In genomic region chr5:42777120-42777910, GRCm38 (mm10) we compare ENCODE assay signal across 18 mouse cellular contexts.
DNase-seq lines count a peak whose midpoint lies in the region; ATAC-seq lines count a peak whose summit lies in the region.
"Had no signal": no experiment of that assay in that cellular context is flagged by ENCODE, and none has a peak within 500 bp of the region (broad histone marks: within the 10 kb centered on the region; RNA-seq: fewer than 3 reads in every experiment).

No protein-coding gene starts in this region.

- no peak overlapping the region for H3K9ac ChIP-seq in forebrain, embryonic 12.5 days
- H3K9ac ChIP-seq: embryonic facial prominence, embryonic 13.5 days had no signal

- 54% methylated on average over 8 of the region's 8 CpGs for WGBS in forebrain, embryonic 12.5 days

- ATAC-seq in forebrain, embryonic 12.5 days (ENCODE audit: low FRiP score), result peak; percentile 77
- no peak for ATAC-seq in inflammation-experienced regulatory T-cells, adult 6 months
- ATAC-seq: activated CD4-positive, CD25-positive, alpha-beta regulatory T cell, adult 4 months had no signal

- H3K27ac ChIP-seq in forebrain, embryonic 12.5 days, result no peak overlapping the region; the same call in 1 of the 2 replicates
- H3K27ac ChIP-seq: embryonic facial prominence, embryonic 13.5 days; gastrocnemius, adult 2 months had no signal

- no peak overlapping the region for H3K4me3 ChIP-seq in forebrain, embryonic 12.5 days (replicated peaks)
- H3K4me3 ChIP-seq: embryonic facial prominence, embryonic 13.5 days; gastrocnemius, adult 2 months; megakaryocyte, embryonic 14.5 days had no signal

- no peaks in the 10 kb centered on the region for H3K9me3 ChIP-seq in forebrain, embryonic 12.5 days
- H3K9me3 ChIP-seq: embryonic facial prominence, embryonic 13.5 days had no signal

- H3K4me1 ChIP-seq in forebrain, embryonic 12.5 days, result no peaks in the 10 kb centered on the region
- H3K4me1 ChIP-seq: embryonic facial prominence, embryonic 13.5 days; megakaryocyte, embryonic 14.5 days had no signal

- intact Hi-C loops in left cerebral cortex, postnatal 4 days (cut with DNase I), result no loop called here

- DNase-seq in layer of hippocampus, adult 11-12 months (ENCODE audit: low spot score), result peak; percentile 6
- DNase-seq in layer of hippocampus, postnatal 25 days (ENCODE audit: extremely low spot score in 1 of 2, low spot score in 1 of 2), result no peak
- DNase-seq in frontal cortex, postnatal 14 days (ENCODE audit: low spot score in 2 of 2), result peak; percentile 6 to 7
- peak; percentile 8 for DNase-seq in left cerebral cortex, postnatal 4 days
- DNase-seq in thymus, adult 18-20 months, result no peak
- DNase-seq in heart, postnatal 4 days, result no peak
- DNase-seq: cerebellum, adult 8-10 months; gastrocnemius, adult 2 months; heart, postnatal 14 days; kidney, adult 11 months; kidney, postnatal 36 days; lung, adult 2 months; thymus, postnatal 25 days had no signal

- no peak overlapping the region for H3K4me2 ChIP-seq in forebrain, embryonic 12.5 days
- H3K4me2 ChIP-seq: embryonic facial prominence, embryonic 13.5 days had no signal

- H3K27me3 ChIP-seq in forebrain, embryonic 12.5 days, result no peaks in the 10 kb centered on the region
- H3K27me3 ChIP-seq: embryonic facial prominence, embryonic 13.5 days; megakaryocyte, embryonic 14.5 days had no signal

- H3K36me3 ChIP-seq in forebrain, embryonic 12.5 days (replicated peaks), result no peaks in the 10 kb centered on the region
- H3K36me3 ChIP-seq: embryonic facial prominence, embryonic 13.5 days had no signal

Comparison
In these comparisons a context has a peak if more than half of its experiments do, and no peak if none do; other contexts are left out.
1. DNase-seq: peak in layer of hippocampus, adult 11-12 months (single experiment), frontal cortex, postnatal 14 days (2 of 2) and left cerebral cortex, postnatal 4 days (single experiment); none in layer of hippocampus, postnatal 25 days (0 of 2), thymus, adult 18-20 months (0 of 2) and heart, postnatal 4 days (single experiment).